Mouse (Mus musculus) lung, postnatal 0 days (tissue): Measurements from ENCODE around the gene Rims4.

ENCODE experiments used
- CTCF ChIP-seq: IDR thresholded peaks from 2 replicates; pipeline ENCODE4 v1.5.1; 2016; ENCODE audit warnings: antibody characterized with exemption, mild to moderate bottlenecking
- EP300 ChIP-seq: IDR thresholded peaks from 2 replicates; pipeline ENCODE4 v1.6.1; 2016; ENCODE audit warnings: antibody characterized with exemption, mild to moderate bottlenecking, control low read depth

- TF ChIP-seq CTCF: no peak
- no peak for TF ChIP-seq EP300
Observed at GRCm38 (mm10) chr2:163939522-163939921, 21.0 kb upstream of the Rims4 start.
